Mouse (Mus musculus): ENCODE data around the gene Nt5dc2. TPM values are rescaled to one million over a fixed set of nuclear protein-coding genes. Genes with fewer than 3 reads are reported as not detected.
A peak's percentile ranks its signal among the peaks of the same experiment; 100 is the strongest.

Gene Nt5dc2
- total RNA-seq, 2 experiments from 2014 or later = 91.8 to 93.8 TPM

DNA sequence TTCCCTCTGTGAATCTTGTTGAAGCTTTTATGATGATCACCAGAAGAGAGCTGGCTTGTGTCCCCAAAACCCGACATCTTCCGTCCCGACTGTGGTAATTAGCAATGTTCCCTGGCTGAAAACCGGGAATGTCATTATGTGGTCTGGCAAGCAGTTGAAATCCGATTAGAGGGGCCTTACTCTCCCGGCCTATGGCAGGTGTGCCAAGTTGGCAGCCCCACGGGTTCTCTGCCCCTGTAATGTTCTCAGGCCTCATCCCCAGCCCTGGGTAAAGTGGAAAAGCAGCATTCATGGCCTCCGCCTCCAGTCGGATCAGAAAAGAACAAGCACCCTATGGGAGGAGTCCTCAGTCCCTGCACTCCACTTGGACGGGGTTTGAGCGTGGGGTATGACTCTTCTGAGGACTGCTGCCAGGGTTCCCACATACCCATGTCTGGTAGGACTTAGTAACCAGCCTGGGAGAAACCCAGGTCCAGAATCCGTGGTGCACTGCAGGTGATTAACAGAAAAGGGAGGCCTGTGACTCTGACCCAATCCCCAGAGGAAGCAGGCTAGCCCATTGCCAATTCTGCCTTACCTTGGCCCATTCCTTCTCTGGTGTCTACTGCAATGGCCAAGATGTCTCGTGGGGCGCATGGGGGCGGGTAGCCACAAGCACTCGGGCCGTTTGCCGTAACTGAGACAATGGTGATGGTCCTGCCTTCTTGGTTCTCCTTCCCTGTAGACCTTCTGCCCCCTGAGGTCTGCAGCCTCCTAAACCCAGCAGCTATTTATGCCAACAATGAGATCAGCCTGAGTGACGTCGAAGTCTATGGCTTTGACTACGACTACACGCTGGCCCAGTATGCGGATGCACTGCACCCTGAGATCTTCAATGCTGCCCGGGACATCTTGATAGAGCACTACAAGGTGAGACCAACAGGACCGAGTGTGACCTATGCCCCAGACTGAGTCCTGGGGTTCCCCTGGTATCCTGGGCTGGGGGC, 3.5 kb downstream of the Nt5dc2 start:
- DNase-seq = no peak

- no peak for DNase-seq
These were observed 4.9 kb downstream of the Nt5dc2 start for GRCm38 (mm10) chr14:31135495-31136410.

DNA sequence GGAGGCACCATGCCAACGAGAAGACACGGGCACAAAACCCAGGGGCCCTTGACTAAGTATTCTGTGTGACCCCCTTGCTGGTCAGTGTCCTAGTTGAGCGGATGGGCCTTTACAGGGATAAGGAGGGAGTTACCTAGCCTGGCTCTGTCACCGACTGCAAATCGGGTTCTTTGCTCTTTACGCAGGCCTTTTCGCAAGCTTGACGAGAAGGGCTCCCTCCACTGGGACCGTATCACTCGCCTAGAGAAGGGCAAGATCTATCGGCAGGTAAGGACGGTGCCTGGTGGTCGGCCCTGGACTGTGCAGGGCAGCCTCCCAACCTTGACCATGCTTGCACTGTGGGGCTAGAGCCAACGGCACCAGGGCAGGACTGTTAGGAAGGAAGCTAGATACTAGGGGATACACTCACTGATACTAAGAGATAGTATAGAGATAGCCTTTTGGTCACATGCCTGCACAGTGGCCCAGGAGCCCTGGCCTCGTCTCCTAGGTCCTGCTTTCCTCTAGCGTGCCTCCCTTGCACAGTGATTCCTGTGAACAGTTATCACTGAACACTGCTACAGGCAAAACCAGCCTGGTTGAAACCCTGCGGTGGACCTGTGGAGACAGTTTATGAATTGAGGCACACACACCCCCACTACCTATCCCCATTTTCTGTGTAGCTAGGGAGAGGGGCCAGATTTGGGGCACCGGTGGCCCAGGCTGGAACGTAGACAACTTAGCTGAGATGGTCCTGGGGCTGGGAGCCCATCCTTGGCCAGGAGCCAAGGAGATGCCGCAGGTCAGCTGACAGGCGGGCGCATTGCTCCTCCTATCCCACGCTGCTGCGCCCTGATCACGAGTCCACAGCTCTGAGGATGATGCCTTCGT, 5.8 kb downstream of the Nt5dc2 start:
- DNase-seq = no peak

GRCm38 (mm10) chr14:31137281-31137595, 6.4 kb downstream of the Nt5dc2 start:
- DNase-seq = no peak

- no peak for DNase-seq
These were observed 6.9 kb downstream of the Nt5dc2 start for GRCm38 (mm10) chr14:31137791-31138190.

DNA sequence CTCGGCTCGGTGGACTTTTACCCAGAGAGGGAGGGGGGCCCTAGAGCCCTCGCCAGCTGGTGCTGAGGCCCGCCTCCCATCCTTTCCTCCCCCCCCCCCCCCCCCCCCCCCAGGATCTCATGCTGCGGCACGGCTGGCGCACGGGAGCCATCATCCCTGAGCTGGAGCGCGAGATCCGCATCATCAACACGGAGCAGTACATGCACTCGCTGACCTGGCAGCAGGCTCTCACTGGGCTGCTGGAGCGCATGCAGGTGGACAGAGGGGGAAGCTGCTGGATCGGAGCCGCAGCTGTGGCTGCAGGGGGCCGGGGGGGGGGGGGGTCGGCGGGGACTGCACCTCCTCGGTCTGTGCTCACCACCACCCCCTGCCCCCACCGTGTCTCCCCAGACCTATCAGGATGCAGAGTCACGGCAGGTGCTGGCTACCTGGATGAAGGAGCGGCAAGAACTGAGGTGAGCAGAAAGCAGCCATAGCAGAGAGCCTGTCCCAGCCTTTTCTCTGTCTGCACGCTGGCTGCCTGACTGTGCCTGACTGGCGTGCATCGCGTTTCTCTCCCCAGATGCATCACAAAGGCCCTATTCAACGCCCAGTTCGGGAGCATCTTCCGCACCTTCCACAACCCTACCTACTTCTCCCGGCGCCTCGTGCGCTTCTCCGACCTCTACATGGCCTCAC, 7.5 kb downstream of the Nt5dc2 start:
- no peak for DNase-seq

DNA sequence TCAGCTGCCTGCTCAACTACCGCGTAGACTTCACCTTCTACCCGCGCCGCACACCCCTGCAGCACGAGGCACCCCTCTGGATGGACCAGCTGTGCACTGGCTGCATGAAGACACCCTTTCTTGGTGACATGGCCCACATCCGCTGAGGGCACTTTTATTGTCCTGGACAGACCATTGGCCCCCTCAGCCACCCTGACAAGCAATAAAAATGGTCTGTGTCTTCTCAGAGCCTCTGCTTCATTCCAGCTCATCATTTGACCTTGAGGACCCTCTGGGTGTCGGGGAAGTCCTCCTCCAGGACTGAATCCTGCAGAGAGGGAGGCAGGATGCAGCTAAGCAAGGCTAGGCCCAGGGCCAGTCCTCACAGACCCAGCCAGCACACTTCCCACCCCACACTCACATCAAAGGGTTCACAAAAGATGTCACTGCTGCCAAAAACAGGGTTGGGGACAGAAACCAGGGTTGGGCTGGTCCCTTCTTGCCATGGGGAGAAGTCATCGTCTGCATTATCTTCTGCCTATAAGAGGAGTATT, 8.1 kb downstream of the Nt5dc2 start:
- no peak for DNase-seq

DNA sequence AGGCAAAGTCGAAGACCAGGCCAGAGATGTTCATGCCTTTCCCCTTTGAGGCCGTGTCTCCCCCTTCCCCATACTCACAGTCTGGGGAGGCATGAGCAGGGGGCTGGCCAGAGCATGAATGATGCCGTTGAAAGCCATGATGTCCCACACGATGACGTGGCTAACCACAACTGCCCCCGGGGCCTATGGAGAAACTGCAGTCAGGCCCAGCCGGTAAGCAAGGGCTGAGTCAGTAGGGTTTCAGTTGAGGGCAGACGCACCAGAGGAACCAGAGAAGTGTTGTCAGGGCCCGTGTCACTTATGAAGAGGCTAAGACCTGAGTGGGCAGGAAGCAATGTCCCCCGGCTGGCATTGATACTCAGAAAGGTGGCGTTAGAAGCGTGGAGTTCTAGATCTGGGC, 8.8 kb downstream of the Nt5dc2 start:
- DNase-seq = no peak

- no peak for DNase-seq
These were observed 9.3 kb downstream of the Nt5dc2 start for GRCm38 (mm10) chr14:31140141-31140540.

GRCm38 (mm10) chr14:31141011-31141410, 10.2 kb downstream of the Nt5dc2 start:
- DNase-seq = no peak

- DNase-seq = no peak
These were observed 14.8 kb downstream of the Nt5dc2 start for GRCm38 (mm10) chr14:31145694-31146093.

DNA sequence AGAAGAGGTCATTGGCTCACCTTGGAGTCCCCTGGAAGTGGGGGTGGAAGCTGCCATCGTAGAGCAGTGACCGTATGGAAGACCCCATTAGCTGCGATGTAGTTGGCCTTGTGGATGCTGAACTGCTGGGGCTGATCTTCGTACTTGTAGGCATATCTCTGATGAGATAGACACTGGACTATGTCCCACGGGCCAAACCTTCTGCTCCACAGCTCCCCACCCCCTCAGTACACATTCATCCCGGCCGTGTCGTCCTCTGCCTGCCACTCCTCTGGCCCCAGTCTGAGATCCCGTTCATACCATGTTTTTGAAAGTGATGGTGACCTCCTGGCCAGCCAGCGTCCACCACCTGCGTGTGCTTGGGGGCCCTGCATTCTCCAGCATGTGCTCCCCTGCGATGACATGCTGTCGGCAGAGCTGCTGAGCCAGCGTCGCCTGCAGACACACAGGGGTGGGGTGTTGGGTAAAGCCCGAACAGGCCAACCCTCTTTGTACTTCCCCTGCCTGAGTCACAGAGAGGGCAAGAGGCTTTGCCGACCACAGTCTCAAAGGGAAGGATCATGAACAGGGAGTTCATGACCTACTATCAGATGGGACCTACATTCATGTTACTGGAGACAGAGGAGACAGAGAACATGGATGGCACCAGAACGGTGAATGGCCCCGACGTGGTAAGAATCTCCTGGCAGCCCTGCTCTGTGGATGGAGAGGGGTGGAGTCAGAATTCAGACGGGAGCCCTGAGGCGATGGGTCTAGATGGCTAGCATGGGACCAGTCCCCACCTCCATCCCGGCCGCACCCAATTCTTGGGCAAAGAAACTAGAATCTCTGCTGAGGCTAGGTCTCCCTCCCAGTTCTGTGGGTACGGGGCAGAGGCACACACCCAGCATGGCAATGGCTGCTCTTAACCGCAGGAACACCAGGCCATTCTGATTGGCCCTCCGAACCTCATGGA, 29.6 kb downstream of the Nt5dc2 start:
- DNase-seq = no peak

DNA sequence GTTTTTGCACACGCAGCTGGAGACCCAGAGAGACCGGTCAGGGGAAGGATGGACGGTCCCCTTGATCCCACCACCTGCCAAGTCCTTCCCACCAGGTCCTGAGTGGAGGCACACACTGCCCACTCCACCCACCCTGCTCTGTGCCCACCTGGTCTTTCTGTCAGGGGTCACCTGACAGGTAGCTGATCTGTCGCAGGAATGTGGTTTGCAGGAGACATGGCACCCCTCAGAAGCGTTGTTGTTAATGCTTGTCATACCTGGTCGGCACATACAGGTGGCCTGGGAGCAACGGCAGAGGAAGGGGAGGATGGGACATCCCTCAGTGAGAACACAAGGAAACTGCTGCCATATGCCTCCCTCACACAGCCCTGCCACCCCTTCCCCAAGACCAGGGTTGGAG, 30.3 kb downstream of the Nt5dc2 start:
- no peak for DNase-seq

GRCm38 (mm10) chr14:31161638-31162037, 30.8 kb downstream of the Nt5dc2 start:
- DNase-seq = no peak

- DNase-seq = peak; percentile 43
These were observed 33.2 kb downstream of the Nt5dc2 start for GRCm38 (mm10) chr14:31164067-31164466.

DNA sequence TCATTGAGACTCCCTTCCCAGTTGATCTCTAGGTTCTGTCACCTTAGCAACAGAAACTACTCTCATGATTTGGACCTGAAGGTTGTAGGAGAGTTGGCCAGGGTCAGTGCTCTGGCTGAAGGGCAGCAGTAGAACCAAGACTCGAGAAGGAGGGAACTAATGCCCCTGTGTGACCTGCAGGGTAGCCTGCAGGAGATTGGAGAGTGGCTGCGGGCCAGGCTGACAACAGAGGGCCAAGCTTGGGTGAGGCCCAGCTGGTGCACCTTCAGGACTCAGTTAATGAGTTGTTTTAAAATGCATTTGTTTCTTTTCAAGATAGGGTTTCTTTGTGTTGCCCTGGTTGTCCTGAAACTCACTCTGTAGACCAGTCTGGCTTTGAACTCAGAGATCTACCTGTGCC, 34.2 kb downstream of the Nt5dc2 start:
- DNase-seq = peak; percentile 61

GRCm38 (mm10) chr14:31165458-31165857, 34.6 kb downstream of the Nt5dc2 start:
- no peak for DNase-seq

- peak; percentile 34 for DNase-seq
These were observed 35.3 kb downstream of the Nt5dc2 start for GRCm38 (mm10) chr14:31165991-31166630.

DNA sequence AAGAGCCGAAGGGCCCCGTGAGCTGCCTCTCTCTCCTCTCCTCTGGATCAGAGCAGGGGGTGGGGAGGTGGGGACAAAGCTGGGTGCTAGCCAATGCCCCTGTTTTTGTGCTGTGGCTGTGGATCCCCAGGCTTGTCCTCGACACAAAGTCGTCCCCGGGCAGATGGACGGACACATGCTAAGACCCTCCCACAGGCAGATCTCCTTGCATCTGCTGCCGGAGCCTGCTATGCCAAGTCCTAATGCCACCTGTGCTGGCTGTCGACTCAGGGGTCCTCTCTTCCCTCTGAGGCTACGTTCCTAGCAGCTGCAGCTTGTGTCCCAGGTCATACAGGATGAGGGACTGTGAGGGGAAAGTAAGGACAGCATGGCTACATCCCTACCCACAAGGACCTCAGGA, 36.0 kb downstream of the Nt5dc2 start:
- DNase-seq = no peak

GRCm38 (mm10) chr14:31168425-31168824, 37.6 kb downstream of the Nt5dc2 start, which contains the start of gene Stab1:
Gene Stab1 (minus strand): TSS chr14:31168641.
- peak; percentile 66 for DNase-seq

All from heart, postnatal 4 days (tissue).